Mouse (Mus musculus) liver, postnatal 0 days (tissue): ENCODE measurements around the gene Cckbr.

Experiments used
- CTCF ChIP-seq: sonication (generic); IDR thresholded peaks from 2 replicates; pipeline ENCODE4 v1.5.1; 2016; ENCODE audit warnings: antibody characterized with exemption, low read depth
- EP300 ChIP-seq: IDR thresholded peaks from 2 replicates; pipeline ENCODE4 v1.6.1; 2016; ENCODE audit warnings: antibody characterized with exemption, low read depth, mild to moderate bottlenecking

GRCm38 (mm10) chr7:105520201-105520600, 94.7 kb downstream of the Cckbr start:
- TF ChIP-seq CTCF: no peak
- TF ChIP-seq EP300: no peak
